1 mouse cellular context compared by ENCODE assay signal in genomic region chr7:5060944-5061773, GRCm38 (mm10).
TF ChIP-seq lines count a peak whose summit lies in the region.

No protein-coding gene starts in this region.

TF ChIP-seq in CH12.LX, 34 proteins besides CTCF, POLR2A, EP300 and RAD21:
- TF ChIP-seq KAT2A (IDR thresholded peaks at IDR 0.05; ENCODE audit: insufficient replicate concordance, low read length) (peak; percentile 54; the same call in 1 of the 2 replicates), NELFE (IDR thresholded peaks at IDR 0.05; ENCODE audit: low read depth, low read length) (peak; percentile 40; the same call in 1 of the 2 replicates), SIN3A (IDR thresholded peaks at IDR 0.05; ENCODE audit: low read length) (peak; percentile 69; the same call in 1 of the 2 replicates), CHD2 (IDR thresholded peaks at IDR 0.05; ENCODE audit: low read length) (peak; percentile 77; the same call in 1 of the 2 replicates), MAFK (IDR thresholded peaks at IDR 0.05; ENCODE audit: insufficient replicate concordance, low read length) (no peak), ZKSCAN1 (IDR thresholded peaks at IDR 0.05; ENCODE audit: borderline replicate concordance, low read depth, low read length) (no peak), NRF1 (IDR thresholded peaks at IDR 0.05; ENCODE audit: low read depth, low read length) (peak; percentile 95), E2F4 (IDR thresholded peaks at IDR 0.05; ENCODE audit: insufficient replicate concordance, low read depth, low read length) (no peak), HCFC1 (IDR thresholded peaks at IDR 0.05; ENCODE audit: low read depth, low read length) (peak; percentile 37), IRF4 (IDR thresholded peaks at IDR 0.05; ENCODE audit: low read depth, low read length) (peak; percentile 7; the same call in 1 of the 2 replicates), JUND (conservative IDR thresholded peaks at IDR 0.05; ENCODE audit: low read depth, low read length) (no peak), ELF1 (IDR thresholded peaks at IDR 0.05; ENCODE audit: low read depth, low read length) (peak; percentile 76), CHD1 (IDR thresholded peaks at IDR 0.05; ENCODE audit: low read depth, low read length) (no peak), ZNF384 (IDR thresholded peaks at IDR 0.05; ENCODE audit: low read depth, low read length) (no peak), MEF2A (IDR thresholded peaks at IDR 0.05; ENCODE audit: borderline replicate concordance, low read depth, low read length) (peak; percentile 55; the same call in 1 of the 2 replicates), ZMIZ1 (IDR thresholded peaks at IDR 0.05; ENCODE audit: low read depth, low read length) (peak; percentile 56; the same call in 1 of the 2 replicates), MAZ (IDR thresholded peaks at IDR 0.05; ENCODE audit: low read depth, low read length) (peak; percentile 85), SMC3 (IDR thresholded peaks at IDR 0.05; ENCODE audit: low read depth, low read length) (peak; percentile 64), GABPA (IDR thresholded peaks at IDR 0.05; ENCODE audit: insufficient replicate concordance, low read depth, low read length) (no peak), USF2 (conservative IDR thresholded peaks at IDR 0.05; ENCODE audit: low read depth, low read length) (no peak), POLR2AphosphoS2 (IDR thresholded peaks at IDR 0.05; ENCODE audit: low read depth, low read length) (no peak), TBP (conservative IDR thresholded peaks at IDR 0.05; ENCODE audit: low read depth, low read length) (peak; percentile 58; the same call in 1 of the 2 replicates), MYC (IDR thresholded peaks at IDR 0.05; ENCODE audit: low read depth, low read length) (peak; percentile 85; the same call in 1 of the 2 replicates), MXI1 (IDR thresholded peaks at IDR 0.05; ENCODE audit: low read depth, low read length) (peak; percentile 92), BHLHE40 (IDR thresholded peaks at IDR 0.05; ENCODE audit: low read depth, low read length) (peak; percentile 93)
